Mouse (Mus musculus) liver, postnatal 0 days (tissue): ENCODE measurements around the gene Thtpa.

Source experiments
- CTCF ChIP-seq: sonication (generic); IDR thresholded peaks from 2 replicates; pipeline ENCODE4 v1.5.1; 2016; ENCODE audit warnings: antibody characterized with exemption, low read depth
- EP300 ChIP-seq: IDR thresholded peaks from 2 replicates; pipeline ENCODE4 v1.6.1; 2016; ENCODE audit warnings: antibody characterized with exemption, low read depth, mild to moderate bottlenecking

- no peak for TF ChIP-seq CTCF
- no peak for TF ChIP-seq EP300
These were observed 16.1 kb upstream of the Thtpa start for GRCm38 (mm10) chr14:55078366-55078989.
